Mouse (Mus musculus): Measurements from ENCODE around the gene Fam171a1. TPM values are rescaled to one million over a fixed set of nuclear protein-coding genes. Genes with fewer than 3 reads are reported as not detected.
"Not testable (repeated sequence)": the region's sequence is repeated elsewhere in the genome, so short reads cannot be mapped to it uniquely, and the experiment has no call there.

Fam171a1 gene
- polyA plus RNA-seq, 1 experiment from 2014 or later: 36.0 TPM

- WGBS: 85% methylated on average over 9 of the region's 9 CpGs
- no peak overlapping the region for H3K9ac ChIP-seq (replicated peaks; ENCODE audit: low read length)
- H3K27ac ChIP-seq (replicated peaks; ENCODE audit: low read depth, low read length): no peak overlapping the region
- H3K36me3 ChIP-seq (replicated peaks; ENCODE audit: control insufficient read depth, insufficient read depth, low read depth, low read length): no peaks in the 10 kb centered on the region
- no peaks in the 10 kb centered on the region for H3K4me1 ChIP-seq (ENCODE audit: control insufficient read depth, insufficient read depth, low read length)
- DNase-seq (ENCODE audit: low spot score) (no peak), ATAC-seq (replicated peaks; ENCODE audit: insufficient number of reproducible peaks, low FRiP score, low TSS enrichment, low read depth) (no peak)
- H3K4me3 ChIP-seq (ENCODE audit: low read depth, low read length): no peak overlapping the region
- H3K27me3 ChIP-seq (ENCODE audit: control insufficient read depth, insufficient read depth, low read length): no peaks in the 10 kb centered on the region
- H3K9me3 ChIP-seq (replicated peaks; ENCODE audit: control insufficient read depth, low read length): no peaks in the 10 kb centered on the region
- H3K4me2 ChIP-seq (ENCODE audit: low read depth, low read length): no peak overlapping the region
Observed at GRCm38 (mm10) chr2:3206975-3207642, 93.1 kb downstream of the Fam171a1 start.

DNA sequence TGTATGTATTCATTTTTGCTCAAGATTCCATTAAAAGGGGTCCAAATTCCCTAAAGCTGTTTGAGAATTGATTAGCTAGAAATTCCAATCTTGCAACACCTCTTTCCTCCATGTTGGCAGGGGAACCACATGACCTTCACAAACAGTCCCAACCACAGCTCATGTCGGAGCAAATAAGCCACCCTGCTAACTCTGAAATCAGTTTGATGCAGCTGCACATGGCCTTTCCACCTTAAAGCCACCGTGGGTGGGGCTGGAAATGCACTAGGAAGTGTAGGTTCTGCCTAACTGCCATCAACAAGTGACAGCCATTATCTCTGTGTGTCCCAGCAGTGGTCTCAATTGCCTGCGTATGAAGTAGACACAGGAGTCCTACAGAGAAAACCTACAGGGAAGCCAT lies 101.5 kb downstream of the Fam171a1 start:
- no peak overlapping the region for H3K4me3 ChIP-seq (ENCODE audit: low read depth, low read length)
- H3K27me3 ChIP-seq (ENCODE audit: control insufficient read depth, insufficient read depth, low read length): no peaks in the 10 kb centered on the region
- H3K4me2 ChIP-seq (ENCODE audit: low read depth, low read length): no peak overlapping the region
- no peaks in the 10 kb centered on the region for H3K9me3 ChIP-seq (replicated peaks; ENCODE audit: control insufficient read depth, low read length)
- H3K9ac ChIP-seq (replicated peaks; ENCODE audit: low read length): no peak overlapping the region
- no peaks in the 10 kb centered on the region for H3K4me1 ChIP-seq (ENCODE audit: control insufficient read depth, insufficient read depth, low read length)
- 74% methylated on average over 3 of the region's 3 CpGs for WGBS
- DNase-seq (ENCODE audit: low spot score) (no peak), ATAC-seq (replicated peaks; ENCODE audit: insufficient number of reproducible peaks, low FRiP score, low TSS enrichment, low read depth) (no peak)
- H3K27ac ChIP-seq (replicated peaks; ENCODE audit: low read depth, low read length): no peak overlapping the region
- no peaks in the 10 kb centered on the region for H3K36me3 ChIP-seq (replicated peaks; ENCODE audit: control insufficient read depth, insufficient read depth, low read depth, low read length)

DNA sequence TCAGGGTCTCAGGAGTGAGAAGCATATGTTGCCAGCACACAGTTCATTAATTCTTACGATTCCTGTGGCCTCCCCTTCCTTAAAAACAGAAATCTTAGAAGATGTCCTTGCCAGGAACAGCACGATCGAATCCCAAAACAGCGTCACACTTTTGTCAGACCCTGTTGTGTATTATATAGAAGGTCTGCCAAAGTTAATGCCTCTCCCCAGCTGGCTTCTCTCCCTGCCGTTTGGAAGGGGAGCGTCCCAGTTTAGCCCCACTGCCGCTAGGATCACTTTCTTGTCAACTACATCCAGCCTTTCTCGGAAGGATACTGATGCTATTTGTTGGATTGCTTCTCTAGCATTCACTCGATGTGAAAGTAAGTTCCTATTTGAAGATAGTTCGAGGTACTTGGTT lies 102.6 kb downstream of the Fam171a1 start:
- H3K9me3 ChIP-seq (replicated peaks; ENCODE audit: control insufficient read depth, low read length): no peaks in the 10 kb centered on the region
- H3K36me3 ChIP-seq (replicated peaks; ENCODE audit: control insufficient read depth, insufficient read depth, low read depth, low read length): no peaks in the 10 kb centered on the region
- DNase-seq (ENCODE audit: low spot score): no peak
- H3K4me3 ChIP-seq (ENCODE audit: low read depth, low read length): no peak overlapping the region
- no peak overlapping the region for H3K27ac ChIP-seq (replicated peaks; ENCODE audit: low read depth, low read length)
- 83% methylated on average over 10 of the region's 10 CpGs for WGBS
- no peak overlapping the region for H3K4me2 ChIP-seq (ENCODE audit: low read depth, low read length)
- H3K27me3 ChIP-seq (ENCODE audit: control insufficient read depth, insufficient read depth, low read length): no peaks in the 10 kb centered on the region
- no peaks in the 10 kb centered on the region for H3K4me1 ChIP-seq (ENCODE audit: control insufficient read depth, insufficient read depth, low read length)
- ATAC-seq (replicated peaks; ENCODE audit: insufficient number of reproducible peaks, low FRiP score, low TSS enrichment, low read depth): no peak
- no peak overlapping the region for H3K9ac ChIP-seq (replicated peaks; ENCODE audit: low read length)

DNA sequence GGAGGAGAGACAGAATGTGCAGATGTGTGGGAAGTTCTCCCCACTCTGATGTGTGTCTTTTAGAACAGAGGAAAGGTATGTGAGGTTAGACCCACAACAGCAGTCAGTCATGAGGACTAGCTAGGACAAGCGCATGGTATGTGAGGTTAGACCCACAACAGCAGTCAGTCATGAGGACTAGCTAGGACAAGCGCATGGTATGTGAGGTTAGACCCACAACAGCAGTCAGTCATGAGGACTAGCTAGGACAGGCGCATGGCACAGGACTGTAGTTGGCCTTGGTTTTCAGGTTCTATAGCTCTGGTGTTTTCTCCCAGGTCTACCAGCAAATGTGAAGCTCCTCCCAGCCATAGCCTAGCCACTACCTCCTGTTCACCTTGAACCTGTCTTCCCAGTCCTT lies 103.6 kb downstream of the Fam171a1 start:
- ATAC-seq (replicated peaks; ENCODE audit: insufficient number of reproducible peaks, low FRiP score, low TSS enrichment, low read depth); DNase-seq (ENCODE audit: low spot score); H3K36me3 ChIP-seq (replicated peaks; ENCODE audit: control insufficient read depth, insufficient read depth, low read depth, low read length); H3K4me2 ChIP-seq (ENCODE audit: low read depth, low read length); H3K9ac ChIP-seq (replicated peaks; ENCODE audit: low read length); H3K4me3 ChIP-seq (ENCODE audit: low read depth, low read length); H3K4me1 ChIP-seq (ENCODE audit: control insufficient read depth, insufficient read depth, low read length); H3K27ac ChIP-seq (replicated peaks; ENCODE audit: low read depth, low read length); H3K9me3 ChIP-seq (replicated peaks; ENCODE audit: control insufficient read depth, low read length); H3K27me3 ChIP-seq (ENCODE audit: control insufficient read depth, insufficient read depth, low read length): not testable (repeated sequence)
- WGBS: 96% methylated on average over 3 of the region's 3 CpGs

GRCm38 (mm10) chr2:3218225-3218624 lies 104.2 kb downstream of the Fam171a1 start:
- Histone ChIP-seq H3K27me3 (ENCODE audit: control insufficient read depth, insufficient read depth, low read length) (no peaks in the 10 kb centered on the region), H3K4me1 (ENCODE audit: control insufficient read depth, insufficient read depth, low read length) (no peaks in the 10 kb centered on the region), H3K36me3 (replicated peaks; ENCODE audit: control insufficient read depth, insufficient read depth, low read depth, low read length) (no peaks in the 10 kb centered on the region), H3K9me3 (replicated peaks; ENCODE audit: control insufficient read depth, low read length) (no peaks in the 10 kb centered on the region), H3K4me3 (ENCODE audit: low read depth, low read length) (no peak overlapping the region), H3K4me2 (ENCODE audit: low read depth, low read length) (no peak overlapping the region), H3K9ac (replicated peaks; ENCODE audit: low read length) (no peak overlapping the region), H3K27ac (replicated peaks; ENCODE audit: low read depth, low read length) (no peak overlapping the region)
- 83% methylated on average over 6 of the region's 6 CpGs for WGBS
- ATAC-seq (replicated peaks; ENCODE audit: insufficient number of reproducible peaks, low FRiP score, low TSS enrichment, low read depth) (no peak), DNase-seq (ENCODE audit: low spot score) (no peak)

DNA sequence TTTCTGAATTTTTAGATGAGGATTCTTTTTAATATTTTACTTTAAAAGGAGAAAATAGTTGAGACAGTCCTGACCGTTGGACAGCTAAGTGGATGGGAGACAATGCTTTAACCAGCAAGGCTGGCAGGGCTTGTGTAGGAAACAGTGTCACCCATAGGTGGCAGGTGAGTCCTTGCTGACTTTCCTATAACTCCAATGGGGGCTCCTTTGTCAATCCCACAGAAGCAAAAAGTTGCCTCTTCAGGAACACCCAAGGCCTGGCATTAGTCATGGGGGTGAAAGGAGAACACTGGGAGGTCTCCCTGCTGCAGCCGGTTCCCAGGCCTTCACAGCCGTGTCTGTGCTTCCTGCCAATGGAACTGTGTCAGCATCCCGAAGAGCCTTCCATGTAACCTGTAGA lies 114.5 kb downstream of the Fam171a1 start:
- Histone ChIP-seq H3K4me1 (ENCODE audit: control insufficient read depth, insufficient read depth, low read length) (no peaks in the 10 kb centered on the region), H3K9ac (replicated peaks; ENCODE audit: low read length) (no peak overlapping the region), H3K27ac (replicated peaks; ENCODE audit: low read depth, low read length) (no peak overlapping the region), H3K27me3 (ENCODE audit: control insufficient read depth, insufficient read depth, low read length) (no peaks in the 10 kb centered on the region), H3K9me3 (replicated peaks; ENCODE audit: control insufficient read depth, low read length) (no peaks in the 10 kb centered on the region), H3K36me3 (replicated peaks; ENCODE audit: control insufficient read depth, insufficient read depth, low read depth, low read length) (no peaks in the 10 kb centered on the region; the same call in 1 of the 2 replicates), H3K4me3 (ENCODE audit: low read depth, low read length) (no peak overlapping the region), H3K4me2 (ENCODE audit: low read depth, low read length) (no peak overlapping the region)
- no peak for ATAC-seq (replicated peaks; ENCODE audit: insufficient number of reproducible peaks, low FRiP score, low TSS enrichment, low read depth)
- WGBS: 76% methylated on average over 4 of the region's 4 CpGs
- DNase-seq (ENCODE audit: low spot score): no peak

DNA sequence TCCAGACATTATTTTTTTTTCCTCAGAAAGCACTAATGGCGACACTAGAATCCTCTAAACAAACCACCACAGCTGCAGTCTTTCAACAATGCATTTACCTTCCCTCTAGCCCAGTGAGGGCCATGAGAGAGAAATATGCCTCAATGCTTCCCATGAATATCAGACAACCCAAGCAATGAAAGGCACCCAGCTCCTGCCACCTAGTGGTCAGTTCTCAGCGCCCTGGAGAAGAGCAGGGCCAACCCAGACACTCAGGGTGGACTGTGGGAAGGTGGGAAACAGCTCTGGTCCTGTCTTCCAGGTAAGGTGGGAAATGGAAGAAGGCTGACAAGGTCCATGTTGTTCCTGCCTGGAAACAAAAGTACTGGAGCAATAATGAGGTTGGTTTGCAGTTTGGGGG lies 115.0 kb downstream of the Fam171a1 start:
- H3K4me3 ChIP-seq (ENCODE audit: low read depth, low read length): no peak overlapping the region
- H3K27me3 ChIP-seq (ENCODE audit: control insufficient read depth, insufficient read depth, low read length): no peaks in the 10 kb centered on the region
- H3K4me2 ChIP-seq (ENCODE audit: low read depth, low read length): no peak overlapping the region; the same call in 1 of the 2 replicates
- no peak for ATAC-seq (replicated peaks; ENCODE audit: insufficient number of reproducible peaks, low FRiP score, low TSS enrichment, low read depth)
- peak; percentile 60 for DNase-seq (ENCODE audit: low spot score)
- 15% methylated on average over 2 of the region's 2 CpGs for WGBS
- H3K4me1 ChIP-seq (ENCODE audit: control insufficient read depth, insufficient read depth, low read length): no peaks in the 10 kb centered on the region
- H3K36me3 ChIP-seq (replicated peaks; ENCODE audit: control insufficient read depth, insufficient read depth, low read depth, low read length): no peaks in the 10 kb centered on the region; the same call in 1 of the 2 replicates
- H3K9ac ChIP-seq (replicated peaks; ENCODE audit: low read length): no peak overlapping the region
- H3K9me3 ChIP-seq (replicated peaks; ENCODE audit: control insufficient read depth, low read length): no peaks in the 10 kb centered on the region
- H3K27ac ChIP-seq (replicated peaks; ENCODE audit: low read depth, low read length): no peak overlapping the region

DNA sequence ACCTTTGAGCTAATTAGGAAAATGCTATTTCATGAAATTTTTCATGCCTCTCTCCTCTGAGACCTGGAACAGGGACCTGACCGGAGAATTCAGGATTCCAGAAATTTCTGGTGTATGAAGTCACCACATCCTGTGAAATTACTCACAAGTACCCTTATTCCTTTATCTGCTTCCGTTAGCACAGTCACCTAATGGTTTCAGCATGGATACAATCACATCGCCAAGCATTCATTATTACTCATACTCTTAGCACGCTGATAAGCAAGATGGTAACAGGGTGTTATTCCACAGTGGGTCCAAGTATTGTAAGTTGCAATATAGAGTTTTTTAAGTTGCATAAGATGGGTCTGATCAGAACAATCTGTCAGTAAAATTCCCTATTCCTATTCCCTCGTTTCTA lies 125.2 kb downstream of the Fam171a1 start:
- Histone ChIP-seq H3K27me3 (ENCODE audit: control insufficient read depth, insufficient read depth, low read length) (no peaks in the 10 kb centered on the region), H3K4me3 (ENCODE audit: low read depth, low read length) (no peak overlapping the region), H3K4me2 (ENCODE audit: low read depth, low read length) (no peak overlapping the region), H3K9ac (replicated peaks; ENCODE audit: low read length) (no peak overlapping the region), H3K36me3 (replicated peaks; ENCODE audit: control insufficient read depth, insufficient read depth, low read depth, low read length) (no peaks in the 10 kb centered on the region), H3K9me3 (replicated peaks; ENCODE audit: control insufficient read depth, low read length) (no peaks in the 10 kb centered on the region), H3K27ac (replicated peaks; ENCODE audit: low read depth, low read length) (no peak overlapping the region), H3K4me1 (ENCODE audit: control insufficient read depth, insufficient read depth, low read length) (no peaks in the 10 kb centered on the region)
- ATAC-seq (replicated peaks; ENCODE audit: insufficient number of reproducible peaks, low FRiP score, low TSS enrichment, low read depth): no peak
- 65% methylated on average over 5 of the region's 5 CpGs for WGBS
- no peak for DNase-seq (ENCODE audit: low spot score)

All from embryonic facial prominence, embryonic 11.5 days (tissue).